Mouse (Mus musculus): Measurements from ENCODE around the gene Lrrc42.

Gene Lrrc42

DNA sequence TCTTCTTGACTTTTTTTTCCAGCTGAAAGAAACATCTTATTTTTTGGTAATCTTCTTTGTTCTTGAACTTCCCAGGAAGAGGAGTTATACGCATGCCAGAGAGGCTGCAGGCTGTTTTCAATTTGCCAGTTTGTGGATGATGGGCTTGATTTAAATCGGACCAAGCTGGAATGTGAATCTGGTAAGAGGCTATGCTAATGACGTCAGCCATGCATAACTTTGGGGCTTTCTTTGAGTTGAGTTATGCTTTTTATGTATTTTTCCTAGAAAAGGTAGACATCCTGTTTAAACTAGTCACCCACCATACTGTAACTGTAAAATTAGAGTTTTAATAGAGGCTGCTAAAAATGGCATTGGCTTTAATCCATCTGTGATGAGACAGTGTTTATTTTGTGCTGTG, 67.6 kb downstream of the Lrrc42 start:
- no peak for DNase-seq
